ENCODE assay signal across 8 mouse cellular contexts in genomic region chr1:184035346-184035903, GRCm38 (mm10). TPM values are rescaled to one million over a fixed set of nuclear protein-coding genes. Genes with fewer than 3 reads are reported as not detected.
DNase-seq lines count a peak whose midpoint lies in the region; ATAC-seq and TF ChIP-seq lines count a peak whose summit lies in the region.

No protein-coding gene starts in this region.

- no peaks in the 10 kb centered on the region for H3K4me1 ChIP-seq in cortical plate, adult 2 months (ENCODE audit: control insufficient read depth, insufficient read depth, low read length)
- peaks cover 14% of the 10 kb centered on the region; the same call in 1 of the 2 replicates for H3K4me1 ChIP-seq in hindbrain, embryonic 14.5 days (replicated peaks; ENCODE audit: control insufficient read depth, insufficient read depth, low read length)
- H3K4me1 ChIP-seq in midbrain, postnatal 0 days (ENCODE audit: insufficient read depth, low read length), result peaks cover 6% of the 10 kb centered on the region; the same call in 1 of the 2 replicates

- no peak for ATAC-seq in hindbrain, embryonic 14.5 days (ENCODE audit: low FRiP score)
- no peak for ATAC-seq in midbrain, postnatal 0 days (ENCODE audit: low FRiP score)

- no peaks in the 10 kb centered on the region for H3K9me3 ChIP-seq in hindbrain, embryonic 14.5 days (ENCODE audit: control insufficient read depth, low read length)
- H3K9me3 ChIP-seq in midbrain, postnatal 0 days (ENCODE audit: low read length), result no peaks in the 10 kb centered on the region

- TF ChIP-seq POLR2A in cortical plate, adult 2 months (IDR thresholded peaks at IDR 0.05; ENCODE audit: extremely low read depth, insufficient read depth, low read length), result no peak

- no peak for DNase-seq in left cerebral cortex, adult 2 months (ENCODE audit: extremely low spot score in 1 of 2, low spot score in 2 of 2)
- DNase-seq in left cerebral cortex, postnatal 4 days, result no peak
- no peak for DNase-seq in hindbrain, embryonic 14.5 days (ENCODE audit: low spot score)
- no peak for DNase-seq in midbrain, postnatal 0 days (ENCODE audit: low spot score)
- DNase-seq in left cerebral cortex, adult 9 months (ENCODE audit: low spot score in 2 of 2), result no peak
- DNase-seq in gastrocnemius, adult 8-10 months (ENCODE audit: low spot score in 2 of 2), result no peak
- DNase-seq in kidney, postnatal 10 days, result no peak

- peak overlapping the region; percentile 82 for H3K4me3 ChIP-seq in left cerebral cortex, adult 2 months
- H3K4me3 ChIP-seq in cortical plate, adult 2 months (ENCODE audit: insufficient read depth, low read length), result peak overlapping the region; percentile 69
- H3K4me3 ChIP-seq in hindbrain, embryonic 14.5 days (replicated peaks; ENCODE audit: low read length), result peak overlapping the region; percentile 50
- H3K4me3 ChIP-seq in midbrain, postnatal 0 days (ENCODE audit: low read depth, low read length), result peak overlapping the region; percentile 58

- peak overlapping the region; percentile 77 for H3K4me2 ChIP-seq in hindbrain, embryonic 14.5 days (replicated peaks)
- peak overlapping the region; percentile 91 for H3K4me2 ChIP-seq in midbrain, postnatal 0 days (ENCODE audit: low read depth, low read length, poor library complexity, severe bottlenecking)

- peak overlapping the region; percentile 53 for H3K9ac ChIP-seq in hindbrain, embryonic 14.5 days
- H3K9ac ChIP-seq in midbrain, postnatal 0 days (replicated peaks; ENCODE audit: low read length, poor library complexity, severe bottlenecking), result 0 out of 2 replicates have a peak overlapping the region, but pooled peaks have one; percentile 39

- no peaks in the 10 kb centered on the region for H3K36me3 ChIP-seq in hindbrain, embryonic 14.5 days (replicated peaks; ENCODE audit: control insufficient read depth, insufficient read depth)
- no peaks in the 10 kb centered on the region for H3K36me3 ChIP-seq in midbrain, postnatal 0 days (ENCODE audit: insufficient read depth, low read length)

- intact Hi-C loops in left cerebral cortex, adult 2 months (cut with DNase I), result loop anchor here (2.0 to 10.0 kb wide), 2 partner anchors 199 to 1751 kb away; partner anchors contain the start of gene Degs1
- intact Hi-C loops in left cerebral cortex, postnatal 4 days (cut with DNase I), result loop anchor here (10.0 kb wide), 1 partner anchor 199 kb away; no protein-coding TSS in a partner anchor

- WGBS in hindbrain, embryonic 14.5 days, result 5% methylated on average over 12 of the region's 12 CpGs
- 5% methylated on average over 12 of the region's 12 CpGs for WGBS in midbrain, postnatal 0 days

- H3K27ac ChIP-seq in left cerebral cortex, adult 2 months, result no peak overlapping the region
- no peak overlapping the region for H3K27ac ChIP-seq in cortical plate, adult 2 months (ENCODE audit: insufficient read depth, low read length)
- H3K27ac ChIP-seq in hindbrain, embryonic 14.5 days, result no peak overlapping the region
- H3K27ac ChIP-seq in midbrain, postnatal 0 days (ENCODE audit: low read depth, low read length), result no peak overlapping the region

- TF ChIP-seq CTCF in left cerebral cortex, adult 2 months (IDR thresholded peaks at IDR 0.05), result no peak
- TF ChIP-seq CTCF in cortical plate, adult 2 months (IDR thresholded peaks at IDR 0.05; ENCODE audit: extremely low read depth, insufficient read depth, low read length), result no peak
- TF ChIP-seq CTCF in midbrain, postnatal 0 days (IDR thresholded peaks at IDR 0.05), result no peak

- no peaks in the 10 kb centered on the region for H3K27me3 ChIP-seq in hindbrain, embryonic 14.5 days (ENCODE audit: control insufficient read depth, insufficient read depth, low read length)
- H3K27me3 ChIP-seq in midbrain, postnatal 0 days (ENCODE audit: insufficient read depth, low read length), result no peaks in the 10 kb centered on the region

RNA-seq across cellular contexts. Expression of gene 1700056E22Rik, which starts 1.3 kb away (rescaled TPM):
- not detected for total RNA-seq in left cerebral cortex, adult 2 months (2021)
- under 1 TPM in 1 of 2 experiments, not detected in 1; 0.28 TPM for total RNA-seq in left cerebral cortex, postnatal 4 days (2021)
- 0.21 and 0.23 TPM in 2 replicates for polyA plus RNA-seq in cortical plate, adult 2 months (2012; rRNA removed)
- 0.37 and 0.75 TPM in 2 replicates for polyA plus RNA-seq in hindbrain, embryonic 14.5 days (2014; fragmentation: Nextera tagmentation; extraction: Ambion mirVana)
- total RNA-seq in midbrain, postnatal 0 days (2014; rRNA removed), result 1.1 and 1.6 TPM in 2 replicates
- 1.2 and 1.4 TPM in 2 replicates for polyA plus RNA-seq in midbrain, postnatal 0 days (2015; fragmentation: Nextera tagmentation; extraction: Ambion mirVana)
- total RNA-seq in gastrocnemius, adult 8-10 months (2022), result 1 to 10 TPM in 1 of 4 experiments, under 1 TPM in 3; 0.40 to 1.2 (median 0.49) TPM

RNA-seq across cellular contexts. Expression of gene Dusp10, which starts 22.3 kb away (rescaled TPM):
- 1 to 10 TPM; 6.1 to 6.8 TPM for total RNA-seq in left cerebral cortex, adult 2 months (2021)
- 1 to 10 TPM; 3.4 to 4.2 TPM for total RNA-seq in left cerebral cortex, postnatal 4 days (2021)
- polyA plus RNA-seq in cortical plate, adult 2 months (2012; rRNA removed), result 8.0 and 8.9 TPM in 2 replicates
- 4.4 and 5.2 TPM in 2 replicates for polyA plus RNA-seq in hindbrain, embryonic 14.5 days (2014; fragmentation: Nextera tagmentation; extraction: Ambion mirVana)
- 10.5 and 11.4 TPM in 2 replicates for total RNA-seq in midbrain, postnatal 0 days (2014; rRNA removed)
- polyA plus RNA-seq in midbrain, postnatal 0 days (2015; fragmentation: Nextera tagmentation; extraction: Ambion mirVana), result 4.5 and 6.0 TPM in 2 replicates
- 10 to 100 TPM; 18.7 to 31.0 (median 23.8) TPM for total RNA-seq in gastrocnemius, adult 8-10 months (2022)
